Comparison of ENCODE assay signal across 26 mouse cellular contexts in the genomic region with DNA sequence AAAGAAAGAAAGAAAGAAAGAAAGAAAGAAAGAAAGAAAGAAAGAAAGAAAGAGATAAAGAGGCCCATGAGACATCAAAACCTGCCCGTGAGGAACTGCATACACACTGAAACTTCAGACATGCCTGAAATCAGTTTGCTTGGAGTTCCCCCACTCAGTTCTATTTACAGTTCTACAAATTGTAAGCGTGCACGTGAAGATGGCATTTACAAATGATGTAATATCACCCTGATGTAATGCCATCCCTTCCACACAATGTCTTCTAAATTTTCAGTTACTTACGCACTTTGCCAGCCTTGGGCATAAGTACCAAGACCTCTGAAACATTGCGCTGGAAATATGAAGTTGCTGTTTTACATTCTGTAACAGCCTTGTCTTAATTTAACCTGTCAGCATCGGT.
"Had no signal": no experiment of that assay in that cellular context is flagged by ENCODE, and none has a peak within 500 bp of the region (broad histone marks: within the 10 kb centered on the region; RNA-seq: fewer than 3 reads in every experiment).

No protein-coding gene starts in this region.

- H3K36me3 ChIP-seq: embryonic facial prominence, embryonic 10.5 days; embryonic facial prominence, embryonic 12.5 days; embryonic facial prominence, embryonic 13.5 days; embryonic facial prominence, embryonic 15.5 days; forebrain, embryonic 10.5 days; forebrain, embryonic 12.5 days; forebrain, embryonic 15.5 days had no signal

- H3K27me3 ChIP-seq: embryonic facial prominence, embryonic 13.5 days; forebrain, embryonic 12.5 days; forebrain, embryonic 13.5 days; forebrain, embryonic 15.5 days had no signal

- DNase-seq: cerebellum, adult 9-10 months; cerebellum, adult 9-11 months; cerebellum, postnatal 10 days; cerebellum, postnatal 14 days; cerebellum, postnatal 25 days; cerebellum, postnatal 36 days; embryo, embryonic 11 days; forebrain, postnatal 0 days; gastrocnemius, adult 2 months; gastrocnemius, postnatal 10 days; gastrocnemius, postnatal 14 days; gastrocnemius, postnatal 25 days; gastrocnemius, postnatal 36 days; heart, adult 18-20 months; heart, adult 2 months had no signal

- ATAC-seq: forebrain, embryonic 13.5 days; forebrain, embryonic 14.5 days; forebrain, embryonic 15.5 days; forebrain, embryonic 16.5 days; forebrain, postnatal 0 days had no signal

- H3K9ac ChIP-seq: embryonic facial prominence, embryonic 12.5 days; embryonic facial prominence, embryonic 13.5 days; embryonic facial prominence, embryonic 15.5 days; forebrain, embryonic 12.5 days; forebrain, embryonic 13.5 days; forebrain, embryonic 15.5 days; forebrain, postnatal 0 days had no signal

- H3K27ac ChIP-seq: embryonic facial prominence, embryonic 10.5 days; embryonic facial prominence, embryonic 12.5 days; embryonic facial prominence, embryonic 13.5 days; embryonic facial prominence, embryonic 15.5 days; forebrain, embryonic 10.5 days; forebrain, embryonic 12.5 days; forebrain, embryonic 13.5 days; forebrain, embryonic 15.5 days; gastrocnemius, adult 2 months; heart, adult 2 months had no signal

- H3K4me2 ChIP-seq: embryonic facial prominence, embryonic 12.5 days; embryonic facial prominence, embryonic 13.5 days; embryonic facial prominence, embryonic 15.5 days; forebrain, embryonic 12.5 days; forebrain, embryonic 13.5 days; forebrain, embryonic 15.5 days had no signal

- H3K4me3 ChIP-seq: embryonic facial prominence, embryonic 10.5 days; embryonic facial prominence, embryonic 12.5 days; embryonic facial prominence, embryonic 13.5 days; embryonic facial prominence, embryonic 15.5 days; erythroblast, embryonic 14.5 days; forebrain, embryonic 10.5 days; forebrain, embryonic 12.5 days; forebrain, embryonic 13.5 days; forebrain, embryonic 15.5 days; gastrocnemius, adult 2 months; heart, adult 2 months had no signal

- H3K9me3 ChIP-seq: embryonic facial prominence, embryonic 10.5 days; embryonic facial prominence, embryonic 12.5 days; embryonic facial prominence, embryonic 13.5 days; embryonic facial prominence, embryonic 15.5 days; forebrain, embryonic 10.5 days; forebrain, embryonic 12.5 days; forebrain, embryonic 13.5 days; forebrain, embryonic 15.5 days had no signal

- H3K4me1 ChIP-seq: embryonic facial prominence, embryonic 10.5 days; embryonic facial prominence, embryonic 13.5 days; embryonic facial prominence, embryonic 15.5 days; forebrain, embryonic 10.5 days; forebrain, embryonic 13.5 days; forebrain, embryonic 15.5 days had no signal
